Mouse (Mus musculus) heart, adult 18-20 months (tissue): Measurements from ENCODE around the gene Ccdc85c. TPM values are rescaled to one million over a fixed set of nuclear protein-coding genes. Genes with fewer than 3 reads are reported as not detected.
A peak's percentile ranks its signal among the peaks of the same experiment; 100 is the strongest.

ENCODE experiments used
- DNase-seq, 2 experiments: peaks; one replicate each; pipeline ENCODE4 v3.0.0; 2021 to 2022; ENCODE audit warnings: mixed read lengths in 1 of 2
- total RNA-seq, 2 experiments: library from RNA; stranded (reverse); gene quantifications; 2 replicates each; pipeline ENCODE4 v1.2.3; 2021

Gene Ccdc85c
- total RNA-seq, 2 experiments from 2014 or later: 38.5 to 42.5 TPM

DNA sequence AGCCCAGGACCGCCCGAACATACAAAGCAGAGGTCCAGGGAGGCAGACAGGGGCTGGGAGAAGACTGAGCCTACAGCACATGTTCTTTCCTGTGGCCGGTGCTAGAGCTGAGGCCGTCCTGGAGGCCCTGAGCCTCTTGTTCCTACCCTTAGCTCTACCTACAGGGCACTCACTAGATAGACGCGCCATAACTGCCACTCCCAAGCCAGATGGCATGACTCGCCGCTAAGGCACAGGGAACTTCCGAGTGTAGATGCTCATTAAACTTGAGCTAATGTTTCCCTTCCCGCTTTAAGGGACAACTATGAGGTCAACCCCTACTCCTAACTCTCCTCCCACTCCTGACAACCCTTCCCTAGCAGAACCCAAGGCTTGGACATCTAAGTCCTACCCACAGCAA, 6.3 kb downstream of the Ccdc85c start:
- no peak for DNase-seq

DNA sequence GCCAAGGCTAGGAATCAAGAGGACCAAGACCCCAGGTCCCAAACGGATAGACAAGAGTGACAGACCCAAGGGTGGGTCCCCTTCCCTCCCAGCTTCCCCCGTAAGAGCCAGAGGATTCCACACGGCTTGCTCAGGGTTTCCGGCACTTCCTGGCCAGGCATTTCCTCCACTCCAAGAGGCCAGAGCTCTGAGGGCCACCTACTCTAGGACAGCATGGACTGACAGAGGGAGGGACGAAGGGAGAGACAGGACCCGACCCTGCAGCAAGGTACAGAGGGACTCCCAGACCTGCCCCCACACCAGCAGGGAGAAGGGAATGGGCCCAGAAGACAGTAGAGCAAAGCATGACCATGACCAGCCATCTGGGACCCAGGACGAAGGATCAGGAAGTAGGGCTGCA, 7.6 kb downstream of the Ccdc85c start:
- peak in 1 of 2 experiments; percentile 80 for DNase-seq

DNA sequence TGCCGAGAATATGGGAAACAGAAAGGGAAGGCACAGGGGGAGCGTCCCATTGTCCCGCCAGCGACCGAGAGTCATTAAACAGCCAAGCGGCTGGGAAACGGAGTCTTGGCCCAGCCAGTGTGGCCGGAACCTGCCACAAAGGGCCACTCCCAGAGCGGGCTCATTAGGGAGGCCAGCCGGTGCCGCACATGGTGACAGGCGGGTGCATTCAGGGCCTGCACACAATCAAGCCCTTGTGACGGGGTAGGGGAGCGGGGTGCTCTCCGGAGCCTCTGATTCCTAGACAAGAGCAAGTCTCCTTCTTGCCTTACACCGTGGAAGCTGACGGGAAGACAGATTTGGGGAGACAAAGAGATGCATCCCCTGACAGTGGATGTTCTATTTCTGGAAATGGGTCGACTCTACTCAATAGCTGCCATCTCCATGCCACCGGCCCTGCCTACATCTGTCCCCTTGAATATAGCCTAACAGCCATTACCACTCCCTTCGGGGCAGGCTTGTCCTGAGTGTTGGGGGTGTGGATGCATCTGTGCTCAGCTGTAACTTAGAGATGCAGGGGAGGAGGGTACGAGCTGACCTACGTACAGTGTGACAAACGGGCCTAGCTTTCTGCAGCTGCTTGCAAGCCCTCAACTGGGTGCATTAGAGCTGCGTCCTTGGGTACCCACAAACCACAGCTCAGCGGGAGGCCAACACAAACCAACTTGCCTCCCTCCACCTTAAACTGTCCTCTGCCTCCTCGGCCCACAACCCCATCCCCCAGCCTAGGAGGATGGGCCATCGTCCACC, 9.2 kb downstream of the Ccdc85c start:
- DNase-seq: peak; percentile 57 to 79

DNA sequence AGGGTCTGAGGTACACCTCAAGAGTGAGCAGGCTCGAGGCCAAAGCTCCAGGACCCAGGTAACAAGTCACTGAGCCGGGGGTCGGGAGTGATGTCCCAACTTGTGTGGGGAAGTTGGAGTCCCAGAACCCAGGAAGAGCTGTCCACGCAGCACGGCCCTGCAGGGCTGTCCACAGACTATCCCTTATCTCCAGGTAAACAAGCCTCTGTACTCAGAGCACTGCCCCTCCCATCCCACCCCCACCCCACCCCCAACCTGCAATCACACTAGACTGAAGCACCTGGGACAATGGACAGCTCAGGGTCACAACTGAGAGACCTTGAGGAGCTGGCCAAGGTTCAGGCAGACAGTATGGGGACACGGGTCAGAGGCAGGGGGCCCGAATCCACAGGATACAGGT, 10.3 kb downstream of the Ccdc85c start:
- DNase-seq: no peak

DNA sequence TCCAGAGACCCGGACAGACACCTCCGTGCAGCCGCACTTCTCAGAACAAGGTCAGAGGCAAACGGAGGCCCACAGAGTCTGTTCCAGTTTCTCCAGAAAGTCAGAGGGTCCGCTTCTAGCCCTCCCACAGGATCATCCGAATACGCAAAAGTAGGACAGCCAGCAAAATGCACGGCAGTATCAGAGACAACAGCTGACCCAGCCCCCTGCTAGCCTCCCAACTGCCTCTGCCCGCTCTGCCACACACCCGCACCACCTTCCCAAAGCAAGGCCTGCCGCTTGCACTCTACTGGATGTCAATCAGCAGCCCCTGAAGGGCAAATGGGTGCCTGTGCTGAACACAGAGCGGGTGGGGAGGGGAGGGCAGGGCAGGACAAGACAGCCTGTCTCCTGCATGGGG, 14.3 kb downstream of the Ccdc85c start:
- DNase-seq: no peak

DNA sequence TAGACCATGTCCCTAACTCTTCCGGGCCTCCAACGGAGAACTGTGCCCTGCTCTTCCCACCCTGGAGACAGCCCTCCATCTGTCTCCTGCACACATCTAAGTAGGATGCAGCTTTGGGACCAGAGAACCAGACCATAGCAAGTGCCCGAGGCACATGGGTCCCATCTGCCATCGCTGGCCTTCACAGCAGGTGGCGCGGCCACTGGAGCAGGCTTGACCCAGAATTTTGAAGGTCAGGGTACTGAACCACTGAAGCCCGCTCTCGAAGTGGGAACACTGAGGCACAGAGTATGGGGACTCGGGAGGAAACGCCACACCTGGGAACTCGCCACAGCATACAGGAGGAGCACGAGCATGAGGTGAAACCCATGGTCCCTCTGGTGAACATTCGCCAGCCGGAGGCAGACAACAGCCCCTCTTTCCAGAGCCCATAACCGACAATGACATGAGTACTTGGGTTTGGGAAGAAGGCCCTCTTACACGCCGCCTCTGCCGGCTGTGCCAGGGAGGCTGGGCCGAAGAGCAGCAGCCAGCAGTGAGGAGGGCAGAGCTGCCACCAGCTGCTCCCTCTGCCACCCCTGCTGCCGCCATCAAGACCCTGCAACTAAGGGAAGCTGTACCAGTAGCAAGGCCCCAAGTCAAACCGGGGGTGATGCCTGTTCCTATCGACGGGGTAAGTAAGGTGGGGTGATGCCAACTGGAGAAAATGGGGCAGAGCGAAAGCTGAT, 15.7 kb downstream of the Ccdc85c start:
- no peak for DNase-seq

DNA sequence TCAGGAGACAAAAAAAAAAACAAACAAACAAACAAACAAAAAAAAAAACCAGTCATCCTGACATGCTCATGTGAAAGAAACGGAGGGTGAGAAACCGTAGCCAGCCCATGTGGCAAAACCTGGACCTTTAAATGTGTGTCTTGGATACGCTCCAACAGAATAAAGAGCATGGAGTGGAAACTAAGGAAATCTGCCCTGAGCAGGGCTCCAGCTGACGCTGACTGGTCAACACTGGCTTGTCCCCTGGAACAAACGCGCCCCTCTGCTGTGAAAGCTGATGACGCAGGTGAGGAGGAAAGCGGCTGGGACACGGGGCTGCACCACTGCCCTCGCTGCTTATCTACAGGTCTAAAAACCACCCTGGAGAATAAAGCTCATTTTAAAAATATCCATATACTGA, 18.5 kb downstream of the Ccdc85c start:
- no peak for DNase-seq

DNA sequence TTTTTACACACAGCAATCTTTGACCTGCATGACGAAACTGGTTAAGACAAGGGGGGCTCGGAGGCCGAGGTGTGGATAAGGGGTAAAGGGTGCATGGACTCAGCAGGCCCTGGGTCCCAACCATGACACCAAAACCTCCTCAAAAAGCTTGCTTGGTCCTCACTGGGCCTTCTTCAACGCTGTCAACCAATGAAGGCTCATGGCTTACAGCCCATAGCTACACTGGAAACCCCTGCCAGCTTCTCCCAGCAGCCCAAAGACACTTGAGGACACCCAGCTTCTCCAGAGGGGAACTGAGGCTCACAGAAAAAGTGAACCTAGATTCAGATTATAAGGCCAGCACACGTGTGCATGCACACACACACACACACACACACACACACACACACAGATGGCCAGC, 19.3 kb downstream of the Ccdc85c start:
- no peak for DNase-seq

DNA sequence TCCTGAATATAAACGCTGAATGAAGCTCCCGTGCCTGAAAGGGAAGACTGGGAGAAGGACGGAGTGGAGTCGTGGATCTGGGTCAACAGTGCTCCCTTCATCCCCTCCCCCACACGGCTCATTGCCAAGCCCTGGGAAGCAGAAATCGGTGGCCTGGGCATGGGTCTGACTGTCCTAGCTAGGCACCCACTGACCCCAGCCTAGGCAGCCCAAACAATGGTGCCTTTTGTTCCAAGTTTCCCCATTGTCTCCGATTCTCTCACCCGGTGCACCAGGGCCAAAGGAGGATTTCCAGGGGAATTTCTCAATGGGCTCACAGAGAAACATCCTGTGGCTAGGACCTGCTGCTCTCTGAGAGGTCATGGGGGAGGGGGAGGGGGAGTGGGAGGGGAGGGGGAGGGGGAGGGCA, 19.7 kb downstream of the Ccdc85c start:
- peak in 1 of 2 experiments; percentile 48 for DNase-seq

DNA sequence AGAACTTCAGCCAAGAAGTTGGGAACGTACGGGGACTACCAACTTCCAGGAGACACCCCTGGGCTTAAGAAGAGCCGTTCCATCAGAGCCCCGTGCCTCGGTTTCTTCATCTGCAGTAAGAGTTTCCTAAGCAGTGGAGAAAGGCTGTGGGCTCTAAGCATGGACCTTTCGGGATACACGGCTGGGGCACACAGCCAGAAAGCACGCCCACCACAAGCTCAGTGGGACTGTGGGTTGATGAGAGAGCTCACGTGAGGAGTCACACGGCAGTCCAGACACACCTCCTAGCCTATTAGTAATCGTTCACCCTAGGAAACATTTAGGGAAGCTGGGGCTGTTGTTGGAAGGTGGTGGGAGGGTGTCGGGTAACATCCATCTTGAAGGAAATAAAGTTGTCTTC, 22.2 kb downstream of the Ccdc85c start:
- DNase-seq: no peak

DNA sequence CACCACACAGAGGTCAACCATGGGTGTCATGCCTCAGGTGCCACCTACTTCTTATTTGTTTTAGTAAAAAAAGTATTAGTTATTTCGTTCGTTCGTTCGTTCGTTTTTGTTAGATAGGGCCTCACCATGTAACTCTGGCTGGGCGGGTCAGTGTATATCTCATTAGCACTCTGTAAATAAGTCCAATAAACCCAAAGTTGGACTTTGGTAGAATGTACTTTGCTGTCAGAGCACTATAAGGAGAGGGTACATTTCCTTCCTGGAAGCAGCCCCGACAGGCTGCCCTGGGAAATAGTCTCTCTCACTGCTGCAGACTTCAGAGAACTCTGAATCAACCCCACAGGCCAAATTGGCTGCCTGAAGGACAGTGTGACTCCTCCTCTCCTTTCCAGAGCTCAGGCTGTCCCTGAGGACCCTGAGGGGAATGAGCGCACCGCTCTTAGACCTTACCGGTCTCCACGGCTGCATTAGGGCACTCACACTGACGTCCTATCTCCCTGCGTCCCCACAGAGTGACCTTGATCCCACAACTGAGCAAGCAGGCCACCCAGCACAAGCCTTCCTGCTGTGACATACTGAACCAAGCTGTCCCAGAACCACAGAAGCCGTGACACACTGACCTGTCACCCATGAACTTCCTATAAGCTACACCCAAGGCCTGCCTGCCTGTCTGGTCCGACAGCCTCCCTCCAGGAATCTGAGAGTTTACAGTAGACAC, 23.2 kb downstream of the Ccdc85c start:
- no peak for DNase-seq

DNA sequence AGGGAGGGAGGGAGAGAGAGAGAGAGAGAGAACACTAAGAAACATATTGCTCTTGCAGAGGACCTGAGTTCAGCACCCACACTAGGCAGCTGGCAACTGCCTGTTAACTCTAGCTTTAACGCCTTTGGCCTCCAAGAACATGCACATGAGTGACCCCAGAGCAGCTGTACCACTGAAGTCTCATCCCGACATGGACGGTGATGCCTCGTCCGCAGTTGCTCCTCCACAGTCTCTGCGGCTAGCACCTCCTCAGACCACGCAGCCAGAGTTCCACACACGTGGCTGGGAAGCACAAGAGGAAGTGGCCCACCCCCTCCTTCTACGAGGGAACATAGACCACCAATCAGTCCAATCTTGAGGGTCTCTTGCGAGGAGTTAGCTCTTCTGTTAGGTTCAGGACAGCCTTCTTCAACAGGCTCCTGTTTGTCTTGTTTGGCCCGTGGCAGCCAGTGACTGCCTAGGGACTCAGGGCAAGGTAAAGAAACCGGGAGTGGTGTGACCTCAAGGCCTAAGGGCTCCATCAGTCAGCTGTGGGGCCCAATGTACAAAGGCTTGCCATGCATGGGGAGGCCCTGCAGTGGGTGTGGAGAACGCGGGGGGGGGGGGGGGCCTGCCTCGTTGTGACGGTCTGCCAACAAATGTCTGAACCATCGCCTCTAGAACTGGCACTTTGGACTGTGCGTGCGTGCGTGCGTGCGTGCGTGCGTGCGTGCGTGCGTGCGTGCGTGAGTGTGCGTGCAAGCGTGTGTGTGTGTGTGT, 24.0 kb downstream of the Ccdc85c start:
- no peak for DNase-seq

DNA sequence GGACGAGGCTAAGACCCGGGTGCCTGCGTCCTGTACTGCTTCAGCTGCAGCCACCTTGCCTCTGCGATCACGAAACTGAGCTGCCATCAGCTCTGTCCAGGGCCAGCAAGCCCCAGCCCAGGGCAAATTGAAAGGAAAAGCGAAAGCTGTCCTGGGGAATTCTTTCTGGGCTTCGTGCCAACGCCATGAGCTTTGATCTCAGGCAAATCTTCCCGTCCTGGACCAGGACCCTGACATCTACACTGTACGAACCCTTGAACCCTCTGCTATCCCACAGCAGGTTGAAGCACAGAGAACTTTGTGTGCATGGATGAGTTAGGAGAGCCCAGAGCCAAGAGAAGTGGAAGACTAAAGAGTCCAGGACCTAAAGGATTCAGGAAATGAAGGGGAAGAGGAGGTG, 25.7 kb downstream of the Ccdc85c start:
- DNase-seq: peak; percentile 71 to 84

DNA sequence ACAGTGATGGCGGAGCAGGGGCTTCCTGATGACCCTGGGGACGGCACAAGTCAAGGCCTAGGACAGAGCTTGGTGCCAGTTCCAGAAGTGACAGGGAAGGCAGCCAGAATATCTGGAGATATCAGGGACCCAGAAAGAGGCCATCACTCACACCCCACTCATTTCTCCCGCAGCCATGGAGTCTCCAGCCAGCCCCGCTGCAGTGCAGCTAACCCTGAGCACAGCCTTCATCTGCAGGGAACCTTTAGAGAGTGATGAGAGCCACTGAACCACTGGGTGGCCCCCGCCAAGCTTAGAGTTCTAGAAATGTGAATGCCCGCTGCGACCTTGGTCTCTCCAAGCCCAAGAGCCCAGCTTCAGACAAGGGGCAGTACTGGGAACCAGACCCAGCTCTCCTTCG, 26.2 kb downstream of the Ccdc85c start:
- no peak for DNase-seq

DNA sequence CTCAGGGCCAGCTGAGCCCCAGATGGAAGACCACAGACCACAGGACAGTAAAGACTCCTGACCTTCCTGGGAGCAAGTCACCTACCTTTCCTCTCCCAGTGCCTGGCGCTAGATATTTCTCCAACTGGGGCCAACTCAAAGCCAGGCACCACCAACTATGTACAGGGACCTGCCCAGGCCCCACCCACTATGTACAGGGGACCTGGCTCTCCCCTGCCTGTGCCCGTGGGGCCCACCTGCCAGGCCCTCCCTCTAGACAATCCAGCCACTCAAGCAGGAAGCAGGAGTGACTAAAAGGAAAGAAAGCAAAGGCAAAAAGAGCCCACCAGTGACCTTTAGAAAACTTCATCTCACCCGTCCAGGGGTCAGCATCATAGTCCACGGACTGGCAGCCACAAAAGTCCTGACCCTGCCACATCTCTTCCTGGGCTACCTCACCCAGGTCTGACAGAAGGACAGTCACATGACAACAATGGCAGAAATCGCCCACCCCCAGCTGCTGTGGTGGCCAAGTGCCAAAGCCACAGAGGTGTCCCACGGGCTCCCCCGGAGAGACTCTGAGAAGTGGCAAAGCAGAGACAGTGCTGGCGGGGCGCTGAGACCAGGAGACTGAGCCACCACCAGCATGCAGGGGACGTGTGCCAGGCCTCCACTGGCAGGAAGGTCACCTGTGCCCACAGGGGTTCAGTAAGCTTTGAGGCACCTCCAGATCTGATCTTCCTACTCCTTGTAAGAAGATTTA, 28.3 kb downstream of the Ccdc85c start:
- DNase-seq: no peak

DNA sequence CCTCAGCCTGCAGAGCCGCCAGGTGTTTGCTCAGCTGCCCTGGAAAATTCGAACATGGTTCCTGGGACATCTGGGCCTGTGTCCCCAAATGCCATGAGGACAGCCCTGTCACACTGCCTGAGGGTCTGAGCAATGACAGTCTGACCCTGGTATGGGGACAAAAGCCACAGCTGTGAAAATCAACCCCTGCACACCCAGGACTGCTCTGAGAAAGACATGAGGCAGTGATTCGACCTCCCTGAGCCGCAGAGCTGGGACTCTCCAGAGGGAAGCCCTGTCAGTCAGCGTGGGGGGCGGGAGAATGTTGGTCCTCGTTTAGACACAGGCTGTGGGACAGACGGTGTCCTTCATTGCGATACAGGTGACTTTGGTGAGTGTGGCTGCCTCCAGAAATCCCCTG, 29.6 kb downstream of the Ccdc85c start:
- no peak for DNase-seq

DNA sequence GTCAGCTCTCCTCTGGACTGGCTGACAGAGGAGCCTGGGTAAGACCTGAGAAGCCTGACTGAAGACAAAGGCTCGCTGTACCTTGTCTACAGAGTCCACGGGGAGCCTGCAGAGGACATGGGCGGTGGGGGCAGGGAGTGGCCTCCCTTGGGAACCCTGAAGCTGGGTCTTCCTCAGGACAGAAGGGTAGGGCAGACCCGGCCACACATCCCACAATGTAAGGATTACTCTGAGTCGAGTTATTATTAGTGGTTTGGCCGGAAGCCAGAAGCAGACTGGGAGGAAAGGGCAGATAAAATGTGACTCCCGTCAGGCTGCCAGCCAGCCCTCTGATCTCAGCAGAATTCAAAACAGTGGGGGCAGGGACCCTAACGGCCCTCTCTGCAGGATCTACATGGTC, 30.4 kb downstream of the Ccdc85c start:
- peak; percentile 88 to 89 for DNase-seq

DNA sequence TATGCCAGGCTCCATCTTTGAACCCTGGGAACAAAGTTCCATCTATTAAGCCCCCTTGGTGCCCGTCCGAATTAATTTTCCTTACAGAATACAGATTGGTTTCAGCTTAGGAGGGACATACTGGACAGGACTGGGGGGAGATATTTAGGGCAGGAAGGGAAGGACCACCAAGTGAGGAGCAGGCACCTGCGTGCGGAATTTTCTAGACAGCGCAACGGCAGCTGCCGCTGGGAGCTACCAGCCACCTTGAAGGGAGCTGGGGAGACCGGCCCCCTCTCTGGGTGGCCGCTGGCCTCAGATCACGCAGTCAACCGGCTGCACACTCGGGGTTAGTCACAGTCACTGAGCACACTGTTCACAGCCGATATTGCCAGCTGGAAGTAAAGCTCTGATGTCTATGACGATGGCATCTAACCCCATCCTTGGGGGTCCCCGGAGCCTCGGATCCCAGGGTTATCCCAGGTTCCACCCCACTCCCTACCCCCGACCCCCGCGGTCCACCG, 32.9 kb downstream of the Ccdc85c start:
- no peak for DNase-seq

DNA sequence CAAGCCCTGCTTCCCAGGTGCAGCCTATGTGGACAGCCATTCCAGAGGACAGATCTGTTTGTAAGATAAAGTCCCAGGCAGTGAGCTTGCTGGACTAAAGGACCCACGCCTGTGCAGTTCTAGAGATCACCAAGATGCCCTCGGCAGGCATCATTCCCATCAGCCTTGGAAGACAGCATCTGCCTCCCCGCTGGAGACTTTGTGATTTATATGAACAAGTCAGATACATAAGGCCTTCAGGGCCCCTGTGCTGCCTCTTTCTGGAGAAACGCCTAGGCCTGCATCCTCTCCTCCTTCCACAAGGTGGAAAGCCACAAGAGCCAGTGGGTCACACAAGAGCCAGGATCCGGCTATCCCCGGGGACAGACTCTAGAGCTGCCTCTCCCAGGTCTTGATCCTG, 33.6 kb downstream of the Ccdc85c start:
- no peak for DNase-seq

DNA sequence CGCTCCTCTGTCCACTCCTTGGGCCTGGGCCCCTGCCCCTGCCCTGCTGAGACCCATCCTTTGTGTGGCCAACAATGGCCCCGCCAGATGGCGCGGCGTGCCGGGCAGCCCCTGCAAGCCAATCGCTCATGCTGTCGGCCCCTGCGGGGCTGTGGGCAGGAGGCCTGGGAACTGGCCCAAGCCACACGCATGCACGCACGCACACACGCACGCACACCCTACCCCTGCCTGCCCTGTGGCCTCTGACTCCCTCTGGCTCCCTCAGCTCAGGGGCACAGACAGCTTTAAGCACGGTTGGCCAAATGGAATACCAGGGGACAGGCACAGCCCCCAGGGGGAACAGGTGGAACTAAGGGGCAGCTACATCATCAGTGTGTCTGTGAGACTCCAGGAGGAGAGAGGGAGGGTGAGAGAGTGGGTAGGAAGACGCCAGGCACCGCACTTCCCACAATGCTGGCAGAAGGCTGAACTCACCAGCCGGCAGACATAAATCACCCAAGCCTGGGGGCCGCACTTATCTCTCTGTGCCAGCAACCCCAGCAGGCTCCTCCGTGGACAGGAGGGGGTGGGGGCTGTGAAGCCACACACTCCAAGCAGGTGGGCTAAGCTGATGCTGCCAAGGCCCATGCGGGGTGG, 34.2 kb downstream of the Ccdc85c start:
- no peak for DNase-seq

DNA sequence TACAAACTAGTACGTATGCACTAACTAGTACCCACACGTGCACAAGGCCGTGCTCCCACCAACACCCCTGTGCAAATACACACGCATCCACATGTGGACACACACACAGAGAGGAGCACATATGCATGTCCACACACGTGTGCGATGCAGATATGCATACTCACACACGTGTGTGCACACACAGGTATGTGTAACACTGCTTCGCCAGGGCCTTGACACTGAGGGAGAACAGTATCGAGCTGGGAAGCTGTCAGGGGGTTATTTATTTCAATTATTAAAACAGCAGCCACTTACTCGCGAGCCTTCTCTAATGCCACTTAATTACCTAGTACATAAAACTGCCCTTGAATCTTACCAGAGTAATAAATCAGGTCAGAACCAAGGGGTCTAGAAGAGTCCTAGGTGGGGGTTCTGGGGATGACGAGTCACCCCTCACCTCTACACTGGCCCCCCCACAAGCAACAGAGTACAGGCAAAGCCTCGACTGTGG, 34.8 kb downstream of the Ccdc85c start:
- no peak for DNase-seq
